Mouse (Mus musculus): Measurements from ENCODE around the gene Tmem214.

Tmem214 gene

GRCm38 (mm10) chr5:30867712-30868111 lies at the start of gene Tmem214:
Gene Tmem214 (plus strand): TSS chr5:30868012.
- DNase-seq (ENCODE audit: low spot score), result no peak

GRCm38 (mm10) chr5:30818758-30819309 lies 49.0 kb upstream of the Tmem214 start:
- no peak for DNase-seq (ENCODE audit: low spot score)

GRCm38 (mm10) chr5:30822689-30823088 lies 45.1 kb upstream of the Tmem214 start:
- no peak for DNase-seq (ENCODE audit: low spot score)

- DNase-seq (ENCODE audit: low spot score), result no peak
Measured at GRCm38 (mm10) chr5:30823091-30823490, 44.7 kb upstream of the Tmem214 start.

DNA sequence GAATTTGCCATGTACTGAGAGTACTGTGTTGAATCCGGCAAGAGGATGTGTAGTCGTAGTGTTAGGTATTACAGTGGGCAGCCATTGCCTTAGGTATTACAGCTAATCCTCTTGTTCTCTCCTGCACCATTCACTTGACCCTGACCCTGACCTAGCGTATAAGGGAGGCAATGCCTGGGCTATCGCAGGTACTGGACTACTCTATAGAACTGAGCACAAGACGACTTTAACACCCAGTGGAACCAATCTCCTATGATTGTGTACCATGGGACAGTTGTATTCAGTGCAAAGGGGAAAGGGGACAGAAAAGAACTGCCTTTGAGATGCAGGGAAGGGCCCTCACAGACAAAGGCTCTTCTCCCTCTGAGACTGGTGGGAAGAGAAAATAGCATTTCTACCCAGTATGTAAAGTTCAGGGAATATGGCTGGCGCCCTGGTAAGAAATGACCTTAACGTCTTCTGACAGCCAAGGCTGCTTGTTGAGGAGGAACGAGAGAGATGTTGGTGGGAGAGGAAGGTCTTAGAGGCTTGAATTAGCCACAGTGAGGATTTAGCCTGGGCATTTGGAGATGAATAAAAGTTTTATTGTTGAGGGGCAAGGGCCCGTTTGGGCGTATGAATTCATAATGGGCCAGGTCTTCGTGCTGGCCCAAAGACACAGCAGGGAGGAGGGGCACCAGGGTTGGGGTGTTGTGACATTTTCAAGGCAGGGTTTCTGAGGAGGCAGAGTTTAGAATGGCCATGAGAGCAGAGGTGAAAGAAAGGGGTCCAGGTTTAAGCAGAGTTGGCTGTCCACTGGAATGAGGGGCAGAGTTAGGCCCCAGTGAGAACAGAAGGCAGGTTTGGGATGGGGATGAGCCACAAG lies 43.5 kb upstream of the Tmem214 start:
- no peak for DNase-seq (ENCODE audit: low spot score)

DNA sequence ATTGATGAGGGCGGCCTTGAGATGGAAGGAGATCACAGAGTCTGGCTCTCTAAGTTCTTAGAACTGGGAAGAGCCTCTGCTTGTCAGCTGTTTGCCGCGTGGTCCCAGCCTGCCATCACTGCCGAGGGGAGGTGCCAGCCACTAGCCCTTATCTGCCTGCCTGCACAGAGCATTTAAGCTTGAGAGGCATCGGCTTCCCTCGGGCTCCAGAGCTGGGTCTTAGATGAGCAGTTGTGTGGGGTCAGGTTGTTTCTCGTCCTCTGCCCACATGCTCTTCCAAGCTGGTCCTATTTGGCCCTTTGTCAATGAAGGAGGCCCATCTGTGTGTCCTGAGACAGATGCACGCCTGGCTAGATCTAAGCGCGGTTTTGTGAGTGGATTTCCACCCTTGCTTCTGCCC lies 42.6 kb upstream of the Tmem214 start:
- no peak for DNase-seq (ENCODE audit: low spot score)

DNA sequence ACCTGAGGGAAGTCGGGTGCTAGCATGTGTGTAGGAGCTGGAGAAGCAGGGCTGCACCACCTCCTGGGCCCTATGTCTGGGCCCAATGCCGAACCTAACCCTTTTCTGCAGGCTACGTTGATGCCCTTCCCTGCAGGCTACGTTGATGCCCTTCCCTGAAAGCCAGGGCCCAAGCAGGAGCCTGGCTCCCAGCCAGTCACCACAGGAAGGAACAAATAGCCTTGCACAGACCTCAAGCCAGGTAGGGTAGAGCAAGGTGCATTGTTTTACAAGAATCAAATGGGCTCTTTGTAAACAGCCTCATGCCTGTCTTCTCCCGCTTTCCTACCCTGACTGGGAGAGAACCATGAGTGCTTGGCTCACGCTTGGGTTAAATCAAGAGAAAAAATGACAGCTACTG lies 42.0 kb upstream of the Tmem214 start:
- no peak for DNase-seq (ENCODE audit: low spot score)

GRCm38 (mm10) chr5:30833416-30833815 lies 34.4 kb upstream of the Tmem214 start:
- no peak for DNase-seq (ENCODE audit: low spot score)

DNA sequence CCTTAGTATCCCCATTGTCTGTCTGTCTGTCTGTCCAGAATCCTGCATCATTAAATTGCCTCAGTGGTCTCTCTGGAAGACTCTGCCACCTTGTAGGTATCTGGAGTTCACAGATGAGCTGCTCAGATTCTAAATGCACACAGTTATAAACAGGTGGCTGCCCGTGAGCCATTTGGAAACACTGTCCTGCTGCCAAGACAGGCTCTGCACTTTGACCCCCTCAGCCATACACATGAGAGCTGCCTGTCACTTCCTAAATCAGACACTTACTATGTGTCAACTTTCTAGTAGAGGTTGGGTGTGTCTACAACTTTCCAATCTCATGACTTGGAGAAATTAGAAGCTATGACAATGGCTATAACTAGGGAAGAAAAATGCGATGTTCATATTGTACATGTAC lies 28.1 kb upstream of the Tmem214 start:
- no peak for DNase-seq (ENCODE audit: low spot score)

- no peak for DNase-seq (ENCODE audit: low spot score)
Measured at GRCm38 (mm10) chr5:30841896-30842295, 25.9 kb upstream of the Tmem214 start.

DNA sequence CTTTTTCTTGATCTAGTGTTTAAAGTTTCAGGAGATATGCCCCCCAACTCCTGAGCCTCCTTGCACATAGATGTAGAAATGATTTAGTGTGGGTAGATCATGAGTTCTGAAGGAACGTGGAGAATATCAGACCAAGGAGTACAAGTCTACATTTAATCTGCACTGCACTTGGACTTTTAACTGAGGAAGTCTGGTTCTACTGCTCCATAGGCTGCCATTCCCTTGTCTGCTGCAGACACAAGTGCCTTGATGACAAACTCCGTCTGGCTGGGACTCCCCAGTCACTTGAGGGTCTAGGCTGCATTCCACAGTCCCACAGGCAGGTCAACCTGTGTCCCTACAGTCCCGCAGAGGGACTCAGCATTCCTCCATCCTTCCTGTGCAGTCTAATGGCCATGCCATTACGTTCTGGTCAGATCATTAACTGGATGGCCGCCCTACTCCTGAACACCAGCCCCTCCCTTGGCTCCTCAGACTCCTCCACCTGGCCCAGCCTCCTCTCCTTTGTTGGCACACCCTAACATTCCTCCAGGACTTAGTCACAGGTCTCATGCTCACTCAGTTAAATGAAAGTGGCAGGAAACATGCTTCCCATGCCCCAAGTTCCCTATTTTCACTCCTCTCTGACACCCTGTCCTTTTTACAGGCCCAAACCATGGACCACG lies 17.8 kb upstream of the Tmem214 start:
- DNase-seq (ENCODE audit: low spot score), result no peak

GRCm38 (mm10) chr5:30850556-30850925 lies 17.3 kb upstream of the Tmem214 start:
- no peak for DNase-seq (ENCODE audit: low spot score)

- DNase-seq (ENCODE audit: low spot score), result no peak
Measured at GRCm38 (mm10) chr5:30853522-30853921, 14.3 kb upstream of the Tmem214 start.

DNA sequence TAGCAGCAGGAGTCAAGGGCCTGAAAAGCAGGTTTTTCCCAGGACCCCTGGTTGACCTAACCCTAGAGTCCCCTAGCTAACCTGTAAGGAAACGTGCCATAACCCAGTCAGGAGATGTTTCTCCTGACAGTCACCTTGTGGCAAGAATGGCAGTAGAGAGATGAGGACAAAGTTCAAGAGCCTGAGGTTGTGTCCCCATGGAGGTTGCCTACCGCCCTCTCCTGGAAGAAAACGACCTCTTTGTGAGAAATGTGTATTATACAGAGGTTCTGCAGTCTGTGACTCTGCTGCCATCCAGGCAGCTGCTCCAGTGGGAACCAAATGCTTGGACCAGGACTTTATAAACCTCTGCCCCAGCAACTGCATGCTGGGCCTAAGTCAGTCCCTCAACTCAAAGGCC lies 12.1 kb upstream of the Tmem214 start:
- DNase-seq (ENCODE audit: low spot score), result no peak

- DNase-seq (ENCODE audit: low spot score), result no peak
Measured at GRCm38 (mm10) chr5:30856124-30856523, 11.7 kb upstream of the Tmem214 start.

DNA sequence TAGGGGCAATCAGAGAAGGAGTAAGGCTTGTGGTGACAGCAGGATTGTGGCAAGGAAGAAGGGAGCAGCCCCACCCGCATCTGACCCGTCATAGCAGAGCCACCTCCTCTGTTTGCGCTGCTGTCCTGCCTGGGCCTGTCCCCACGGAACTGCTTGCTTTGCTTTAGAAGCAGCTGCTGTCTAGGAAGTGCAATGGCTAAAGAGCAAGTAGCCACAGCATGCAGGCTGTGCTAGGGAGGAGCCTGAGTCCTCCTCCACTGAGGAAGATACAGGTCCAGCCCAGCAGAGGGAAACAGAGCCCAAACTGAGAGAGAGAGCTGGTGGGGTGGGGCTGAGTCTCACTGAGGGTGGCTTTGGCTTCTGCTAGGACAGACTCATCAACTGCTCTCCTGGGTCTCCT lies 4.0 kb upstream of the Tmem214 start:
- no peak for DNase-seq (ENCODE audit: low spot score)

GRCm38 (mm10) chr5:30864322-30864721 lies 3.5 kb upstream of the Tmem214 start:
- DNase-seq (ENCODE audit: low spot score), result no peak

DNA sequence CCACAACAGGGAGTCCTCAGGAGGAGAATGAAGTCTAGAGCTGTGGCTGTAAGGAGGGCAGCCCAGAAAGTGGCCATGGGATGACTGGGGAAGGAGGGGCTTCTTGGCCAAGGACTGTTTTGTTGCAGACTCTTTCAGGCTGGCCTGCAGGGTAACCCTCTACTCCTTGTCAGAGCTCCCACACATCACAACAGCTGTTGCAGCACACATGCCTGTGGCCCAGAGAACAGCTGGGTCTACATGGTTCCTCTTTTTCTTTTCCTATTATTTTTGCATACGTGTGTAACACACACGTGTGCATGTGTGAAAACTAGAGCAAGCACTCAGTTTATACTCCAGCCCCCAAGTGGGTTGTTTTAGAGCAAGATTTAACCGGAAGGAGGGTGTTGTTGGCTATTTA lies 941 bp upstream of the Tmem214 start:
- DNase-seq (ENCODE audit: low spot score), result no peak

- DNase-seq (ENCODE audit: low spot score), result no peak
Measured at GRCm38 (mm10) chr5:30868981-30869380, 1.2 kb downstream of the Tmem214 start.

GRCm38 (mm10) chr5:30869405-30870130 lies 1.8 kb downstream of the Tmem214 start:
- peak; percentile 86 for DNase-seq (ENCODE audit: low spot score)

DNA sequence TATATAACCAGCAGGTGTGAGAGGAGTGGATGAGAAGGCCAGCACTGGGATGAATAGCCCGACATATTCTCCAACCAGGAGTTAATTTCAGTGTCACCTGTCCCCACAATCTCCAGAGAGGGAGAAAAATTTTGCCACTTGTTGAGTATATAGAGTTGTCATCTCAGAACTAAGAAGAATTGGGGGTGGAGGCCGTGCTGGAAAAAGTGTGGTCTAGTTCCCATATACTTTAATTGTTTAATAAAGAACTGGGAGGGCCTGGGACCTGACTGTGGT lies 2.3 kb downstream of the Tmem214 start:
- DNase-seq (ENCODE audit: low spot score), result no peak

DNA sequence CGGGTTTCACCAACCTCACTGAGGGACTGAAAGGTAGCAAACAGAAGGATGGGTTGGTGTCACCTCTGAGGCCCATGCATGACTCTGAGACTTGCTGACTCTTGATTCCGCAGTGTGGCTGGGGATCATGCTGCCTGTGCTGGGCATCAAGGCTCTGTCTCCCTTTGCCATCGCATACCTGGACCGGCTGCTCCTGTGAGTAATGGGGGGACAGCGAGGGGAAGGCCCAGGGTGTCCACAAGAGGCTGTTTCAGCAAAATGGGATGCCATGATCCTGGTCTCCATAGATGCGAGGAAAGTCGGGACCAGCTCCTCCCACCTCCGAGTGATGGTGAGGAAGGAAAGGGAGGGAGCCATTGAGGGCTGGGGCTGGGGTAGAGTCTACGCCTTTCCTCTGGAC lies 4.8 kb downstream of the Tmem214 start:
- DNase-seq (ENCODE audit: low spot score), result no peak

DNA sequence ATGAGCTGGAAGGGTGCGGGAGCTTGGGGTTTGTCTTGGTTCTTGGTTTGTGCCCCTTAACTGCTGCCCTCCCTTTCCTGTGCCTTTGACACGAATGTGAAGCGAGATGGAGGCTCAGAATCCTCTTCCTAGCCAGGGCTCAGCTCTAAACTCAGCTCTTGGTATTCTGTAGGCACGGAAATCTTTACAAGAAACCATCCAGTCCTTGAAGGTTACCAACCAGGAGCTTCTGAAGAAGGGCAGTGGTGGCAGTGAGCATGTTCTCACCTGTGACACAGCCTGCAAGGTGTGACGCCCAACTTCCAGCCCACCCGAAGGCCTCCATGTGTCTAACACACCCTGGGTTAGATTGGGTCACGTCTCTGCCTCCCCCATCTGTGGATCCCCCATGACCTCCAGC lies 6.6 kb downstream of the Tmem214 start:
- no peak for DNase-seq (ENCODE audit: low spot score)

Measured in ovary, adult 18-20 months (tissue).